Mouse (Mus musculus): ENCODE data around the gene Scarb1.

Gene Scarb1

GRCm38 (mm10) chr5:125232443-125232979 is 108.4 kb downstream of the Scarb1 start:
- no peak for DNase-seq

DNA sequence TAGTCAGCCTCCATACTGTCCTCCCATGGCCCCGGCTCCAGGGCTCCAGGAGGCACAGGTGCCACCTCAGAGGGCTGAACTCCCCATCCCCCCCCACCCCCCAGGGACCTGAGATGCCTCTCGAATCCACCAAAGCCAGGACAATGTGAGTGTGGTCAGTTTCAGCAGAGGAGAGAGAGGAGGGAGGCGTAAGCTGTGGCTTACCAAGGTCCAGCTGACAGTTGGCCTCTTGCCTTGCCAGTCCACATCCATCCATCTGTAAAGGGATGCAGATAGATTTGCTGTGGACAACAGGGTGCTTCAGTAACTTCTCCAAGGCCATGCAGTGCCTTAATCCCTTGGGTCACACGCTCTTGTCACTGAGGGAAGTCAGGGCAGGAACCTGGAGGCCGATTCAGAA is 110.4 kb downstream of the Scarb1 start:
- no peak for DNase-seq

DNA sequence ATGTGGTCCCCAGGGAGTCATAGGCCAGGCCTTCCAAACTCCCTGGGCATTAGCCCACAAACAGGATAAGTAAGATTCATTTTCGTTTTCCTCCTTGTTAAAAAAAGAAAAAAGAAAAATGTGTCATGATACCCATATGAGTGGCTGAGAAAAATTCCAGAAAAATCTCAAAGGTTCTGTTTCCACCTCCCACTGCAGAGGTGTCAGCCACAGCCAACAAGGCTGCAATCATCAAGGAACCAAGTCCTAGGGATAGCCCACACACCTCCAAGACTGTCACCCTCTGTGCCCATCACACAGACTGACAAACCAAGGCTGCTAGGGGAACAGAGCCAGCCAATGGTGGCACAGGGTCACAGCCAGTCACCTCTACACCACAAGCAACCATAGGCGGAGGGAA is 111.8 kb downstream of the Scarb1 start:
- DNase-seq: no peak

- DNase-seq: no peak
Observed at GRCm38 (mm10) chr5:125227699-125228098, 113.2 kb downstream of the Scarb1 start.
